Mouse (Mus musculus) kidney, embryonic 15.5 days (tissue): ENCODE results near the gene Slfn1. TPM values are rescaled to one million over a fixed set of nuclear protein-coding genes. Genes with fewer than 3 reads are reported as not detected.
"Not testable (repeated sequence)": the region's sequence is repeated elsewhere in the genome, so short reads cannot be mapped to it uniquely, and the experiment has no call there.

Experiments used
- ATAC-seq: fragments of 200-750 bp; cut with Nextera tagmentation; replicated peaks from 2 replicates; pipeline ENCODE4 v1.8.0; 2017; ENCODE audit warnings: moderate TSS enrichment; ENCODE audit not compliant: low FRiP score
- H3K27ac ChIP-seq: fragments of 300-500 bp; sonication (generic); 2 replicates; pipeline ENCODE4 v1.5.1; 2015; ENCODE audit warnings: mild to moderate bottlenecking, inconsistent platforms
- H3K27me3 ChIP-seq: fragments of 300-500 bp; sonication (generic); 2 replicates; pipeline ENCODE4 v1.6.1; 2015; ENCODE audit warnings: inconsistent platforms
- H3K36me3 ChIP-seq: fragments of 300-500 bp; sonication (generic); 2 replicates; pipeline ENCODE4 v1.6.1; 2015; ENCODE audit warnings: inconsistent platforms
- H3K4me1 ChIP-seq: fragments of 300-500 bp; sonication (generic); 2 replicates; pipeline ENCODE4 v1.6.1; 2015; ENCODE audit warnings: inconsistent platforms
- H3K4me2 ChIP-seq: fragments of 300-500 bp; sonication (generic); 2 replicates; pipeline ENCODE4 v1.6.1; 2015; ENCODE audit warnings: moderate library complexity, mild to moderate bottlenecking, inconsistent platforms
- H3K4me3 ChIP-seq: fragments of 300-500 bp; sonication (generic); replicated peaks from 2 replicates; pipeline ENCODE4 v1.5.1; 2015; ENCODE audit warnings: mild to moderate bottlenecking, inconsistent platforms
- H3K9ac ChIP-seq: fragments of 300-500 bp; sonication (generic); 2 replicates; pipeline ENCODE4 v1.6.1; 2015; ENCODE audit warnings: mild to moderate bottlenecking, inconsistent platforms
- H3K9me3 ChIP-seq: fragments of 300-500 bp; sonication (generic); replicated peaks from 2 replicates; pipeline ENCODE4 v1.6.1; 2016; ENCODE audit warnings: inconsistent platforms
- WGBS: fragments of 180-500 bp; shearing (Covaris S2); methylation state at CpG from one replicate; pipeline ENCODE4 v1.1.7; 2015; ENCODE audit warnings: mixed read lengths; 5-methylcytosine and 5-hydroxymethylcytosine counted together
- polyA plus RNA-seq: library from polyadenylated mRNA; unstranded; fragments of >200 nt; fragmentation: Nextera tagmentation; extraction: Ambion mirVana; gene quantifications from 2 replicates; pipeline ENCODE4 v1.2.1, GENCODE M21; 2015

Gene Slfn1
- polyA plus RNA-seq, 1 experiment from 2014 or later, result 0.31 TPM

GRCm38 (mm10) chr11:83118056-83118455 lies 1.4 kb downstream of the Slfn1 start:
- Histone ChIP-seq H3K4me2 (no peak overlapping the region), H3K9ac (no peak overlapping the region), H3K9me3 (no peaks in the 10 kb centered on the region), H3K4me3 (no peak overlapping the region), H3K4me1 (no peaks in the 10 kb centered on the region), H3K27ac (no peak overlapping the region), H3K36me3 (no peaks in the 10 kb centered on the region), H3K27me3 (no peaks in the 10 kb centered on the region)
- 48% methylated on average over 3 of the region's 3 CpGs for WGBS
- ATAC-seq, result no peak

DNA sequence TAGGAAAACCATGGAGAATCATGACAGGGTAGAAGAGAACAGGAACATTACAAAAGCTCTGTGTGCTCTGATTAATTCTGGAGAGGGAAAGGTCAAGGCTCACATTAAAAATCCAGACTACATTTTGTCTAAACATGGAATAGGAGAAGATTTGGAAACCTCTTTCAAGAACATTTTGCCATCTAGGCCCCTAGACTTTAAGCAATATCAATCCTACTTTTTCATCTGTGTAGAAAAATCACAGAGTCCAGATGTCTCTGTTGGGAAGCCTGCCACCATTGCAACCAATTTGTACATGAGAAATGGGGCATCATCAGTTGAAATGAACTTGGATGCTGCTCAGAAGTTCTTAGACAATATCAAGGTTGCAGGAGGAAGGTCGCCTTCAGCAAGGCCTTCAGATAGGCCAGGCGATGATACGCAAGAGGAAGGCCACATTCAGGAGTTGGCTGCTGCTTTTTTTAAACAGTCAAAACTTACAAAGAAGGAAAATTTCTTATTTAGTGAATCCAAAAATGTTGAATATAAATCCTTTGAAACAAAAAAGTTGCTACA lies 4.6 kb downstream of the Slfn1 start:
- H3K27me3 ChIP-seq, result no peaks in the 10 kb centered on the region
- ATAC-seq, result no peak
- H3K36me3 ChIP-seq, result no peaks in the 10 kb centered on the region
- H3K9me3 ChIP-seq, result no peaks in the 10 kb centered on the region
- H3K27ac ChIP-seq, result no peak overlapping the region
- 91% methylated on average over 3 of the region's 3 CpGs for WGBS
- H3K4me3 ChIP-seq, result no peak overlapping the region
- H3K4me1 ChIP-seq, result no peaks in the 10 kb centered on the region
- H3K9ac ChIP-seq, result no peak overlapping the region
- H3K4me2 ChIP-seq, result no peak overlapping the region

GRCm38 (mm10) chr11:83123198-83123597 lies 6.5 kb downstream of the Slfn1 start:
- Histone ChIP-seq H3K9ac (no peak overlapping the region), H3K36me3 (no peaks in the 10 kb centered on the region), H3K4me1 (no peaks in the 10 kb centered on the region), H3K9me3 (no peaks in the 10 kb centered on the region), H3K4me2 (no peak overlapping the region), H3K27me3 (no peaks in the 10 kb centered on the region), H3K27ac (no peak overlapping the region), H3K4me3 (no peak overlapping the region)
- no peak for ATAC-seq
- 64% methylated on average over 4 of the region's 4 CpGs for WGBS

- H3K9me3 ChIP-seq, result no peaks in the 10 kb centered on the region
These were observed 8.3 kb downstream of the Slfn1 start for GRCm38 (mm10) chr11:83124906-83125305.

GRCm38 (mm10) chr11:83125633-83126032 lies 9.0 kb downstream of the Slfn1 start:
- WGBS, result 100% methylated on average over 1 of the region's 1 CpGs
- ATAC-seq, H3K4me1 ChIP-seq, H3K36me3 ChIP-seq, H3K4me2 ChIP-seq, H3K9me3 ChIP-seq, H3K9ac ChIP-seq, H3K27me3 ChIP-seq, H3K27ac ChIP-seq, H3K4me3 ChIP-seq: not testable (repeated sequence)

More at GRCm38 (mm10) chr11:83124906-83125305, 8.3 kb downstream of the Slfn1 start:
- no peaks in the 10 kb centered on the region for H3K36me3 ChIP-seq
- ATAC-seq, result no peak
- H3K4me2 ChIP-seq, result no peak overlapping the region
- H3K27ac ChIP-seq, result no peak overlapping the region
- no peaks in the 10 kb centered on the region for H3K27me3 ChIP-seq
- no peak overlapping the region for H3K4me3 ChIP-seq
- no peaks in the 10 kb centered on the region for H3K4me1 ChIP-seq
- WGBS, result 87% methylated on average over 2 of the region's 2 CpGs
- H3K9ac ChIP-seq, result no peak overlapping the region

GRCm38 (mm10) chr11:83137253-83137652 lies 20.6 kb downstream of the Slfn1 start:
- not testable (repeated sequence) for H3K9ac ChIP-seq, H3K4me3 ChIP-seq, ATAC-seq

DNA sequence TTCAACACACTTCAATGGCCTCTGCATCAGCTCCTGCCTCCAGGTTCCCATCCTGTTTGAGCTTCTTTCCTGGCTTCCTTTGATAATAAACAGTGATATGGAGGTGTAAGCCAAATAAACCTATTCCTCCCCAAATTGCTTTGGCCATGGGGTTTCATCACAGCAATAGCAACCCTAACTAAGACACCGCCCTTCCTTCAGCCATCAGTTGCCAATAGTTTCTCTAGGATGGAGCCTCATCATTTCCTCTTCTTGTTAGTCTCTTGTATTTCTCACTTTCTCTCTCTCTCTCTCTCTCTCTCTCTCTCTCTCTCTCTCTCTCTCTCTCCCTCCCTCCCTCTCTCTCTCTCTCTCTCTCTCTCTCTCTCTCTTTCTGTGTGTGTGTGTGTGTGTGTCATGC lies 32.3 kb downstream of the Slfn1 start:
- WGBS, result no CpG with 5 or more reads among the region's 1 CpGs
- H3K9ac ChIP-seq, H3K4me1 ChIP-seq, H3K27me3 ChIP-seq, ATAC-seq, H3K4me3 ChIP-seq, H3K36me3 ChIP-seq, H3K27ac ChIP-seq, H3K9me3 ChIP-seq, H3K4me2 ChIP-seq: not testable (repeated sequence)

More at GRCm38 (mm10) chr11:83137253-83137652, 20.6 kb downstream of the Slfn1 start:
- 100% methylated on average over 1 of the region's 2 CpGs for WGBS
- H3K9me3 ChIP-seq, H3K4me2 ChIP-seq, H3K36me3 ChIP-seq, H3K27ac ChIP-seq, H3K4me1 ChIP-seq, H3K27me3 ChIP-seq: not testable (repeated sequence)

Other genes starting within 250 kb of the Slfn1 start
- gene Rffl, start 245.6 kb upstream of the Slfn1 start, polyA plus RNA-seq, result 22.3 and 23.6 TPM in 2 replicates
- 11.1 and 13.9 TPM in 2 replicates for gene Rad51d, start 226.2 kb upstream of the Slfn1 start, polyA plus RNA-seq
- gene Fndc8, start 224.7 kb upstream of the Slfn1 start, polyA plus RNA-seq, result 0.18 and 0.39 TPM in 2 replicates
- 34.9 and 40.0 TPM in 2 replicates for gene Nle1, start 208.4 kb upstream of the Slfn1 start, polyA plus RNA-seq
- 6.0 and 7.1 TPM in 2 replicates for gene Unc45b, start 206.3 kb upstream of the Slfn1 start, polyA plus RNA-seq
- gene Slfn5, start 165.5 kb upstream of the Slfn1 start, polyA plus RNA-seq, result 7.4 and 9.8 TPM in 2 replicates
- 18.6 and 20.7 TPM in 2 replicates for gene Slfn9, start 125.0 kb upstream of the Slfn1 start, polyA plus RNA-seq
- gene Slfn8, start 96.0 kb upstream of the Slfn1 start, polyA plus RNA-seq, result 0.54 and 0.58 TPM in 2 replicates
- gene Slfn2, start 51.7 kb upstream of the Slfn1 start, polyA plus RNA-seq, result 4.0 and 4.4 TPM in 2 replicates
- gene Slfn4, start 58.3 kb downstream of the Slfn1 start, polyA plus RNA-seq, result 0.09 and 0.24 TPM in 2 replicates
- 2.1 and 2.5 TPM in 2 replicates for gene Slfn3, start 74.5 kb downstream of the Slfn1 start, polyA plus RNA-seq
- gene Slfn14, start 169.9 kb downstream of the Slfn1 start, polyA plus RNA-seq, result 0.30 and 0.66 TPM in 2 replicates
- 62.5 and 65.2 TPM in 2 replicates for gene Ap2b1, start 182.2 kb downstream of the Slfn1 start, polyA plus RNA-seq
- 11.7 and 13.2 TPM in 2 replicates for gene Pex12, start 185.7 kb downstream of the Slfn1 start, polyA plus RNA-seq